Mouse (Mus musculus) erythroblast, embryonic 14.5 days (primary cell): Measurements from ENCODE around the gene Tspan11.

Experiments used
- GATA1 ChIP-seq: IDR thresholded peaks from 2 replicates; pipeline ENCODE4 v1.6.1; 2012; ENCODE audit warnings: low read length, inconsistent platforms, mixed read lengths
- TAL1 ChIP-seq: IDR thresholded peaks from 3 replicates; pipeline ENCODE4 v1.6.1; 2012; ENCODE audit warnings: low read length, inconsistent platforms, mixed read lengths

DNA sequence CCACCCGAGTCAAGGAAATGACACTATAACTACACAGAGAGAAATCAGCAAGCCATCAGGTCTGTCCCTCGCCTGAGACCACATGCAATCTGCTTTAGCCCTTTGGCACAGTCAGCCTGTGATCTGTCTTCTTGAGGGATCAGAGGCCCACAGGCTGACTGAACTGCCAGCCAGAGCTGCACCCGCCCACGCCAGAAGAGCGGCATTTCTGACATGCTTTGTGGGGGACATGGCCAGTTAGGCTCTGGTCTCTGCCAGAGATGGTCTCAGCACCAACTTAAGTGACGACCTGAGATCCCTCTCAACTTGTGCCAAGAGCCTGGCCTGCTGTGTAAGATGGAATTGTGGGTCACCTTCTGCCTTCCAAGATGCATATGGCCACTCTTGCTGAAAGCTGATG is 89.3 kb downstream of the Tspan11 start:
- no peak for TF ChIP-seq TAL1
- TF ChIP-seq GATA1 = no peak
